Mouse (Mus musculus): ENCODE data around the gene Zfp715.

GRCm38 (mm10) chr7:43253540-43253939, 59.6 kb downstream of the Zfp715 start:
- no peak for TF ChIP-seq EP300 (IDR thresholded peaks at IDR 0.05; ENCODE audit: low read depth)
- TF ChIP-seq CTCF (IDR thresholded peaks at IDR 0.05; ENCODE audit: low read depth), result no peak

Data from liver, postnatal 0 days (tissue).